Mouse (Mus musculus): ENCODE data around the gene Cdh4.

Cdh4 gene

GRCm38 (mm10) chr2:179694936-179695335 is 252.7 kb downstream of the Cdh4 start:
- TF ChIP-seq GATA4 (IDR thresholded peaks at IDR 0.05; ENCODE audit: insufficient replicate concordance, low read length) = no peak

- TF ChIP-seq GATA4 (IDR thresholded peaks at IDR 0.05; ENCODE audit: insufficient replicate concordance, low read length) = no peak
These were observed 255.4 kb downstream of the Cdh4 start for GRCm38 (mm10) chr2:179697601-179698000.

- TF ChIP-seq GATA4 (IDR thresholded peaks at IDR 0.05; ENCODE audit: insufficient replicate concordance, low read length) = no peak
These were observed 256.2 kb downstream of the Cdh4 start for GRCm38 (mm10) chr2:179698196-179698985.

- no peak for TF ChIP-seq GATA4 (IDR thresholded peaks at IDR 0.05; ENCODE audit: insufficient replicate concordance, low read length)
These were observed 262.8 kb downstream of the Cdh4 start for GRCm38 (mm10) chr2:179705043-179705442.

GRCm38 (mm10) chr2:179705461-179705860 is 263.2 kb downstream of the Cdh4 start:
- TF ChIP-seq GATA4 (IDR thresholded peaks at IDR 0.05; ENCODE audit: insufficient replicate concordance, low read length) = no peak

GRCm38 (mm10) chr2:179706616-179707015 is 264.4 kb downstream of the Cdh4 start:
- TF ChIP-seq GATA4 (IDR thresholded peaks at IDR 0.05; ENCODE audit: insufficient replicate concordance, low read length) = no peak

- no peak for TF ChIP-seq GATA4 (IDR thresholded peaks at IDR 0.05; ENCODE audit: insufficient replicate concordance, low read length)
These were observed 266.9 kb downstream of the Cdh4 start for GRCm38 (mm10) chr2:179709111-179709510.

GRCm38 (mm10) chr2:179712690-179713089 is 270.5 kb downstream of the Cdh4 start:
- TF ChIP-seq GATA4 (IDR thresholded peaks at IDR 0.05; ENCODE audit: insufficient replicate concordance, low read length) = no peak

- TF ChIP-seq GATA4 (IDR thresholded peaks at IDR 0.05; ENCODE audit: insufficient replicate concordance, low read length) = no peak
These were observed 271.1 kb downstream of the Cdh4 start for GRCm38 (mm10) chr2:179713326-179713725.

- no peak for TF ChIP-seq GATA4 (IDR thresholded peaks at IDR 0.05; ENCODE audit: insufficient replicate concordance, low read length)
These were observed 271.9 kb downstream of the Cdh4 start for GRCm38 (mm10) chr2:179714145-179714544.

GRCm38 (mm10) chr2:179715375-179715774 is 273.1 kb downstream of the Cdh4 start:
- no peak for TF ChIP-seq GATA4 (IDR thresholded peaks at IDR 0.05; ENCODE audit: insufficient replicate concordance, low read length)

GRCm38 (mm10) chr2:179720366-179720765 is 278.1 kb downstream of the Cdh4 start:
- TF ChIP-seq GATA4 (IDR thresholded peaks at IDR 0.05; ENCODE audit: insufficient replicate concordance, low read length) = no peak

- TF ChIP-seq GATA4 (IDR thresholded peaks at IDR 0.05; ENCODE audit: insufficient replicate concordance, low read length) = no peak
These were observed 279.6 kb downstream of the Cdh4 start for GRCm38 (mm10) chr2:179721534-179722516.

- TF ChIP-seq GATA4 (IDR thresholded peaks at IDR 0.05; ENCODE audit: insufficient replicate concordance, low read length) = no peak
These were observed 280.6 kb downstream of the Cdh4 start for GRCm38 (mm10) chr2:179722776-179723386.

GRCm38 (mm10) chr2:179723401-179723800 is 281.2 kb downstream of the Cdh4 start:
- no peak for TF ChIP-seq GATA4 (IDR thresholded peaks at IDR 0.05; ENCODE audit: insufficient replicate concordance, low read length)
